Mouse (Mus musculus) adrenal gland, postnatal 4 days (tissue): ENCODE data around the gene Prn. TPM values are rescaled to one million over a fixed set of nuclear protein-coding genes. Genes with fewer than 3 reads are reported as not detected.
A peak's percentile ranks its signal among the peaks of the same experiment; 100 is the strongest.

Source experiments
- DNase-seq, 2 experiments: peaks; one replicate each; pipeline ENCODE4 v3.0.0; 2021 to 2022; ENCODE audit warnings: low spot score in 2 of 2, mixed read lengths in 2 of 2
- long read RNA-seq, 2 experiments: library from polyadenylated mRNA; stranded (forward); transcript quantifications; one replicate each; pipeline ENCODE4 v2.0.0; 2021
- total RNA-seq, 2 experiments: library from RNA; stranded (reverse); gene quantifications; 2 replicates each; pipeline ENCODE4 v1.2.3; 2021

Prn gene
- not detected for total RNA-seq
- long read RNA-seq, experiment 1: 0 reads
- long read RNA-seq, experiment 2, partial matches to known transcripts: 0 of 1 reads
- long read RNA-seq, experiment 2, other reads (novel, unspliced or antisense): 1 of 1 reads

DNA sequence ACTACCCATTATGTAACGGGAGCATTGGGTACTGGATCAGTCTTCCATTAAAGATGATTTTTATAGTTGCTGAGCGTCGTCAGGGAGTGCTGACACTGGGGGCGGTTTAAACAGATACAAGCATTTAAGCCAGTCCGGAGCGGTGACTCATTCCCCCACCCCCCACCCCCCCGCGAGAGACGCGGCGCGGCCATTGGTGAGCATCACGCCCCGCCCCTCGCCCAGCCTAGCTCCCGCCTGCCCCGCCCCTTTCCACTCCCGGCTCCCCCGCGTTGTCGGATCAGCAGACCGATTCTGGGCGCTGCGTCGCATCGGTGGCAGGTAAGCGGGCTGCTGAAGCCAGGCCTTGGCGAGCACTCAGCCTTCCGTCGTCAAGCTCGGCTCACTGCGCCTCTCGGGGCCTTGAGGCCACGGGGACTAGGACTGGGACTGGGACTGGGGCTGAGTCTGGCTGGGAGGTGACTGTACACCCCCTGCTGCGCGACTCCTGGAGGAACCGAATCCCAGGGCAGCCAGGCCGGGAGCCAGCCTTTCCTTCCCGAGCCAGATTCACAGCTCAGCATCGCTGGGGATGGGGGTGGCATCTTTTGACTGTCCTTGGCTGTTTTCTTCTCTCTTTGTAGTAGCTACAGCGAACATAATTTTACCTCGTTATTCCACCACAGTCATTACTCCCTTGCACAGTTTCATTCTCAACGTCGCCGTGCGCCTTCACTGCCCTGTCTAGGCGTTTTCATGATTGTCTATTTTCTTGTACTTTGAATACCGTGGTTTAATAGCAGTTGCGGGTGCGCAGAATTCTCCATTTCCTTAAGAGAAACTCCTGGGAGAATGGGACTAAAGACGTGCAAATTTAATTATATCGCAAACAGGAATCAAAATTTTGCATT is at the start of gene Prn, which contains the start of gene Prnp:
TSS of gene Prn (plus strand) at position 275 of the 890 bp plus-strand sequence.
TSS of gene Prnp (plus strand) at position 246 of the 890 bp plus-strand sequence.
- DNase-seq: peak; percentile 68 to 80

DNA sequence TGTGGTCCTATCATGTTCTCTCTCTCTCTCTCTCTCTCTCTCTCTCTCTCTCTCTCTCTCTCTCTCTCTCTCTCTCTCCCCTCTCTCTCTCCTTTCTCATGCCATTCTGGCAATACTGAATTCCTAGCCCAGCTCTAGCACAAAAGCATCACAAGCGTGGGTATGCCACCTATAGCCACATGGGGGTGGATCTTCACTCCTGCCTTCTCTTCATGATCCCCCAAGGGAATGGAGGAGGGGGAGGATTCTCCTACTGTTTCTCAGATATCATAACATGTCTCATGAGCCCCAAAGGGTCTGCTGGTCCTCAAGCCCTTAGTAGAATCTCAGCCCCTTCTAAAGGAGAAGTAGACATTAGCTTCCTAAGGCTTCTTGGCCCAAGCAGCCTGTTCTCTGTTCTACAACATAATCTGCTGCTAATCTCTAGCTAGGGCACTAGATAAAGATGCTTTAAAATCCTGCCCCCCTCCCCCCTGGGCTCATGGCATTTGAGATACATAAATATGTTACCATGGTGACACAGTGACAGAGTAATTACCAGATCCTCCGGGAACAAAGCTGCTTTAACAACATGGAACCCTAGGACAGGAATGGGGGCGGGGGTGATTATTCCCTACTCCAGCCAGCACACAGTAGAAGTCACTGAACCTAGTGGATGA is 47.0 kb upstream of the Prn start:
- no peak for DNase-seq

DNA sequence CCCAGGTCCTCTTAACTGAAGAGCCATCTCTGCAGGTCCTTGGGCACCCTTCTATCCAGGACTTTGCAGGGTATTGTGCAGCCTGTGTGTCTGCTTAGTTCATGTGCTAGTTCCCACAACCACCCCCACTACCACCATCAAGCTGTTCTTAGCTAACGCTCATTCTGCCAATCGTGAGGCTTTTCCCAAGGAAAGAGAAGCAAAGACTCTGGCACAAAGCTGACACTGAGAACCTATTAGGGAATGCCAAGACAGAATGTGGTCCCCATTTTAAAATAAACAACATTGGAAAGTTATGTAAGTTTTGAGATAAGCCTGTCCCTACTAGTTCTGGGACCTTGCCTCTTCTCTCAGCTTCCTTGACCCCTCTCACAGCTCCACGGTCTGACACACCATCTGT is 46.3 kb upstream of the Prn start:
- DNase-seq: no peak

DNA sequence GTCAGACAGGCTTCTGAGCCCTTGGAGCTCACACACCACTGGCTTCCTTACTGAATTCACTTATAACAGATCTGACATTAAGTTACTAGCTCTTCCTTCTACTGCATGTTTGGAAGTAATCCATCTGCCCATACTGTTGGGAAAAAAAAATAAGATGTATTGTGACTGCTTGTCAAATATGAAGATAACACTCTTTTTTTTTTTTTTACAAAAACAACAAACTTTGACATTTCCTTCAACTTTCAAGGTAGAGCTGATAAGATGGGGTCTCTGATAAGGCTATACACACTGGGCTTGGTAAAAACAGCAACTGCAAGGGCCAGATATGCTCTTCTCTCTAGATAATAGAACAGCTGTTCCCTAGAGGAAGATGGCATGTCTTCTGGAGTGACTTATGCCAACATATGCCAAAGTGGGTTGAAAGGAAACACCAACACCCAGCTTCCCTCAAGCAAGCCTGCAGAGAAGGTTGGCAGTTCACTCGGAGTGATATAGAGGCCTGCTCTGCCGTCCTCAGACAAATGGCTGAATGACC is 45.4 kb upstream of the Prn start:
- DNase-seq: no peak

DNA sequence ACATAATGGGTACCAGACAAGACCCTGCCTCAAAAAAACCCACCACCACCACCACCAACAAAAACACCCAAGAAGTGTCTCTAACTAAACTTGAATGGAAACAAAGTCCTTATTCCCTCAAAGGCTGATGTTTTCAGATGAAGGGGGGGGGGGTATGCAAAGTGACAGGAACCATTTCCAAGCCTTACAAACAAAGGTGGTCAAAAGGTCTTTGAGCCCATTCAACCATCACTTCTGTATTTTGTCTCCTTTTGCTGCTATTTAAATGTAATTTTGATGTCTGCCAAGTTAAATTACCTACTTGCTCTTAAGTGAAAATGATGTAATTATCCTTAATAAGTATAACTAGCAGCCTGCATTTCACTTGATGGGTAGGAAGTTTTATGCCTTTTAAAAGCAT is 43.1 kb upstream of the Prn start:
- no peak for DNase-seq

DNA sequence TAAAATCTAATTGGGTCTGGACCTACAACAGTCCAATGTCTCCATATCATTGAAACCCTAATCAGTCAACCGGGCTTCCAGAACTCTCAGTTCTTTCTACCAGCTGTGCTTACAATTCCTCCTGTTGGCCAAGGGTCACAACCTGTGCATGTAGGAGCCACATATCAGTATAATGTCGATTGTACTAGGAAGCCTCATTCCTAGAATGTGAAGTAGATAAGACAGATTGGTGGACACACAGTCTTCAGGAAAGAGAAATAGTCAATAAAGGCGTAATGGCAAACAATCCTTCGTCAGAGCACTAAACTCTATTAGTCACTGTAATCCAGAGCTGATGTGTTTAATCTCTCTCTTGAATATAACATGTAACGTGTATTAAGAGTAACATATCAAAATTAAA is 40.8 kb upstream of the Prn start:
- no peak for DNase-seq

DNA sequence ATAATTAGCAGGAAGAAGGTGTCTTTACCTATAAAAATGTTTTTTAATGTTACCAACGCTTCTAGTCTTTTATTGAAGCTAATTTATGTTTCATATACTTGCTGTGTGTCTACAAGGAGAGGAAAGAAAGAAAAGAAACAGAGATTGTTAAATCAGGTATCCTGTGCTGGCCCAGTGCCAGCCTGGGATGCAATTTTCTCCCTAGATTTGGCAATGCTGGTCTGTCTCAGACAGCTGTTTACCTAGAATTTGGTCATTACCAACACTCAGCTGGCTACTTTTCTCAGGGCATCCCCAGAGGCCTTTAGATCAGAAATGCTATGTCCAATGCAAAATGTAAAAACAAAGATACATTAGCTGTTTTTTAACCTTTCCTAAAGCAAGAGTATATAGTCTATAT is 36.4 kb upstream of the Prn start:
- no peak for DNase-seq

DNA sequence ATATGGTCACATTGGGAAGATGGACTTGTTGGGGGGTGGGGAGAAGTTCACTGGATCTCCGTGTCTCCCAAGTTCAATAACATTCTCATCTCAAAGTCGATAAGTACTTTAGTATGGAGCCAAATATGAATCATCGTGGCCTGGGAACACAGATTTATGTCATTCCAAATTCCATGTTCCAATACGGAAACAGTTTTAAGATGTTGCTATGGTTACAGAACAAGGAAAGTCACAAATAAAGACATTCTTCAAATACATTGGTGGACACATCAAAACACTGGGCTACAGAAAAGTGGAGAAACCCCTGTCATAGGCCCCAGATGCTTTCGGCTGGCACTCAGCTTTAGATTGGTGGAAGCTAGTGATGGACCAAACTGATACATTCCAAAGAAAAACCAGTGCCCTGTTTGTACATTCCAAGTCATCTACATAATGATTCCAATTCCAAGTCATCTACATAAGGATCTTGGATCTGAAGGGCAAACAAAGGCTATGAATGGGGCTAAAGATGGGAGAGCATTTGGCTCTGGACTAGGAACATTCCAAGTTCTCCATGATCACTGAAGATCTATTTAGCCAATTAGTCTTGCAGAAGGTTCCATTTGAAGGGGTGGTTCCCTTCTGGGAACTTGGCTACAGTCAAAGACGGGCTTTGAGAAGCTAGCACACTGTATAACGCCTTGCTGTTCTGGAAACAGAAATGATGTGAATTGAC is 33.0 kb upstream of the Prn start:
- DNase-seq: no peak

DNA sequence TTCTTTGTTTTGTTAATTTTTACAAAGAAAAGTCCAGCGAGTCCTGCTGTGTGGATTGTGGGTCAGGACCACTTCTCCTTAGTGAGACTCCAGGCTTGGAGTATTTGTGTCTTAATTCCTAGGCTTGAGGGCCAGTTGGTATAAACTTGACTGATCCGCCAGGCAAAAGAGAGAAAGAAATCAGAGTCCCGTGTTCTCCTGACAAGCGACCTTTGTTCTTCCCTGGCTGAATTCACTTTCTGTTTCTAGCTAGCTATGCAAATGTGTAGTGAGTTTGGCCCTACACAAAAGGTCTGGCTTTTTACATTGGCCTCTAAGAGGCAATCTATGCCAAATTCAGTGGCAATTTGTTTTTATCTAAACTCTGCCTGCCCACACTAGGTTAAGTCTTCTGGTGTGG is 28.0 kb upstream of the Prn start:
- DNase-seq: no peak

DNA sequence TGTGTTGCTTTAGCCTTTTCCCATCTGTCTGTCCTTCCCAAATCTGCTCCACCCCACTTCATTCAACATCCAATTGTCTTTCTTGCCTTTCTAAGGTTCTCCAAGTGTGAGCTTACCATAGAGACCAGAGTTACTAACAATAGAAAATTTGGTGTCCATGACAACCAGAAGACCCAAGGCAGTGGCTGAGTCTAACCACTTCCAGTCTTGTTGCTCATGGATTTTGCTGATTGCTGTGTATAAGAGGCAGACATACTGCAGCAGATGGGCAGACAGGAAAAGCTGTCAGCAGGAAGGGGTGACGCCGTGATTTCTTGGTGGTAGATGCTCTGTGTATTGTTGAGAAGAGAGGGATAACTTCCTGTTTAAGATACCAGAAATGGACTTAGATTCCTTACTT is 26.6 kb upstream of the Prn start:
- DNase-seq: no peak

DNA sequence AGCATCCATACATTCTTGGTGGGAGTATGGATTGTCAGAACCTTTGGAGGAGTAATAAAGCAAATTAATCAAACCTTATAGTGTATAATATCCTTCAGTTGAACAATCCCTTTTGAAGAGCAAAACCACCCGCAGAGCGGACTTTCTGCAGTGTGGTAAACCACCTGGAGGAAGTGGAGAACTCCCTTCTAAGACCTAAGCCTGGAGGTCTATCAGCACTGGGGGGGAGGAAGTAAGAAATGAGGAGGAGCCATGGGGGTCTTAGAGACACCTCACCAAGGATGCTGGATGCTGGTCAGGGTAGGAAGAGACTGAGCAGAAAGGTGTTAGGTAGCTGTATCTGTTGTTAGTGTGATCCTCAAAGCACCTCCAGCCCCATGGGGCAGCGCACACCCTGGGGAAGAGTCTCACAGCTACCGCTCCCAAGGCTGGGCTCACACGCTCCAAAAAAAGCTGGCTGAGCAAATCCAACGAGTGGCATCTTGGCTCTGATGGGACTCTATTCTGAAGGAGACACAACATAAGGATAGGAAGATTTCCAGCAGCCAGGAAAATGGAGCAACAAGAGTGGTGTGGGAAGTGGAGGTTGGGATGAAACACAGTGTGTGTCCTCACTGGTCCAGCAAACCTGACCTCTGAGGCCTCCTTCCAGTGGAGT is 23.1 kb upstream of the Prn start:
- DNase-seq: no peak

DNA sequence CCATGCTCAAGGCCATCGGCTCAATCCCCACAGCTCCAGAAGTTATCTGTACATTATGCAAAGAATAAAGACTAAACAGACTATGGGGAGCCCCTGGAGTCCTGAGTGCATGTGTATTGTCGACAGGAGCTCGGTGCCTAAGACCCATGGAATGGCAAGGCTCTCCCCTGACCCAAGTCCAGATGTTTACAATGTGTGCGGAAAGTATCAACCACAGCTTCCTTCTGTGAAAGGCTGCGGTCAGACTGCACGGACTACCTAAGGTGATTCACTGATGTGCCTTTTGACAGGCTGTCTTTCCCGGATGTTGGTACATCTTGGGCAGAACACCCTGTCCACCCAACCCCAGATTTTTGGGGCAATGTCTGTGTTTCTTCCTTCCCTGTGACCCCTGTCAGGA is 21.5 kb upstream of the Prn start:
- no peak for DNase-seq

DNA sequence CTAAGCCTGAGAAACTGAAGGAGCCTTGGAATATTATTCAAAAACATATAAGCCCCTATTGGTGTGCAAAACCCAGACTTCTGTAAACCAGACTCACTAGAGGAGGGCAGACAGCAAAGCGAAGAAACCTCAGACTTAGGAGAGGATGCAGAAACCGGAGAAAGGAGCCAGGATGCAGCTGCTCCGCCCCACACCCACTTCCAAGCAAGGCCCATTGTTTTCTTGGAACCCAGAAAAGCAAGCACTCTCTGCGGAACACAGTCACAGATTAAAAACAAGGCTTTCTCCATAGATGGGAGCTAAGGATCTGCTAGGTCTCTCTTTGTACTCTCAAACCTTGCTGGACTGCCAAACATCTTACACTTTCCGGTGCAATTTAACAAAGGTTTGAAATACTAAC is 17.2 kb upstream of the Prn start:
- DNase-seq: no peak

DNA sequence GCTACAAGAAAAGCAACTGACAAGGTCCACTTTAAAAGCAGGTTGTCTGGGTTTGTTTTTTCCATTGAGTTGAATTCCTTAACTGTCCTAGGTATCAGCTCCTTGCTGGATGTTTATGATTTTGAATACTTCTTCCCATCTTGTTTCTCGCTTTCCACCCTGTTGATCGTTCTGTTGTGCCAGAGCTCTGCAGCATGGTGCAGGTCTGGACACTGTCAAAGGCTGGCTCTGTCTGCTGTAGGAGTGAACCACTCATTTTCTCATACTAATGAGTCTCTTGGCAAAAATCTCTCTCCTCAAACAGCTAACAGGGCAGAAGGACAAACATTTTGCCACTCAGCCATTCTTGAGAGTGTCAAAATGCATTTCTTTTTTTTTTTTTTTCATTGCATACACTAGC is 14.7 kb upstream of the Prn start:
- no peak for DNase-seq

DNA sequence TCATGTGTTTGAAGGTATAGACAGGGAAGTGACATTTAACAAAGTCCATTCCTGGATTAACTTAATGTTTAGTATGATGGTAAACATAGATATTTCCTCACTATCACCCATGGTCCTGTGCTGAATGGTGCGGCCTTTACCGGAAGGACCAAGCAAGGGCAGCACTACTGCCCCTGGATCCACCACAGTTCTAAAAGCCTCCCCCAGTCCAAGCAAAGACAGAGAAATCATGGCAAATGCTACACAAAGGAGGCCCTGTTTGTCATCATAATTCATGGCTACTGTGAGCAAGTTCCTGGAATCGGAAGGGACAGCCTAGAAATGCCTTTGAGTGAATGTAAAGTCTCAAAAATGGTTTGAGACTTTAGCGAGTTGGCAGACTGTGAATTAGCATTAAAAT is 13.7 kb upstream of the Prn start:
- DNase-seq: no peak

DNA sequence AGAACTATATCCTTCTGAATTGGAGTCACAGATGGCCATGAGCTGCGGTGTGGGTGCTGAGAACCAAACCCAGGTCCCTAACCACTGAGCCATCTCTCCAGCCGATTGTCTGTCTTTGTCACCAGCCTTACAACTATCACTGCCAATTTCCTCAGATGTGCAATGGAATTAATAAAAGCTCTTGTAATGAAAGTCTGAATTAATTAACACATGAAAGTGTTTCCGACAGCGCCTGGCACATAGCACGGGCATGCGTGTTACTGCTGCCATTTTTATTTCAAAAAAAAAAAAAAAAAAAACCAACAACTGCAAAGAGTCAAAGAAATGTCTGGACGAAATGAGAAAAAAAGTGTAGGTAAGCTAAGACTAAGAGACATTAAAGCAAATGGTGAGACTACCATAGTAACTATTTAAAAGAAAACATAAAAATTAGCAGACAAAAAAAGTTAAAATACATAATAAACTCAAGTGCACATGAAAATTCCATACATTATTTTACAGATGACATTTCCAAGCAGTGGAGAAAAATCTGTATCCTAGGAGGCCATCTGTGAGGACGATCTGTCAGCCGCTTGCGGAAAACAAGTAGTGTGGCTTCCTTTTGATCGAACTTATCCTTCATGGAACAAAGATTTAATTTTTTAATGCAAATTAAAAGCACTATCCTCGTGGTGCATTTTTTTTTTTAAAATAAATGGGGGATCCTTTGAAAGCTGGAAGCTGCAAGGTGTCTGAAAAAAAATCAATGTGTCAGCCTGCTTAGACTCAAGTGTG is 12.2 kb upstream of the Prn start:
- DNase-seq: no peak

DNA sequence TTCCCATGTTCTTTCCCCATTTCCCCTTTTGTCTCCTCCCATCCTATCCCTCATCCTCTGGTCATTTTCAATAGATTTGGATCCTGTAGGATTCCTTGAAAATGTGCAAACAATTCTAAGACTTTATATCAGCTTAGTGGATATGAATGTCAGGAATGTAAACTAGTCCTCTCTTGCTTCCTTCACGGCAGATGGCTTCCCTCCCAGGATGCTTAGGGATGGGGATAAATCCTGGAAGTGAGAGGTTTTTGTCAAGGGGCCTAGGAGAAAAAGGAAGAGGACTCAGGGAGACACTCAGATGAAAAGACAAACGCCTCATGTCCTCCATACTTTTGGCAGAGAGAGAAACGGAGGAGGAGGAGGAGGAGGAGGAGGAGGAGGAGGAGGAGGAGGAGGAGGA is 7.3 kb upstream of the Prn start:
- DNase-seq: no peak

DNA sequence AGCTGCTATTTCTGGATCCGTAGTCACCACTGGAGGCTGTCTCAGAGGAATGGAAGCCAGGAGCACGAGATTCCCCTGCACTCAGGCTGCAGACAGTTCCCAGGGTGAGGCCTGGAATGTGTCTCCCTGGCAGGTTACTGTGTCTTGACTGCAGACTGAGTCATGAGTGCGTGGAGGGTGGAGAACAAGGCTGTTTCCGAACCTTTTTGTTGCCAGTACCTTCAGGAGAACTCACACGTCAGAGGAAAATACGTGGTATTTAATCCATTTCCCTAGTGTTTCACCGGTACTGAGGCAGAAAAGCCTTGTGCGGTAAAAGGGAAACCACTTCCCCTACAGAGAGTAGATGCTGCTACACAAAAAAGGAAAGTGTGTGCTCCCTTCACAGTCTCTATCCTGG is 6.9 kb upstream of the Prn start:
- DNase-seq: no peak

DNA sequence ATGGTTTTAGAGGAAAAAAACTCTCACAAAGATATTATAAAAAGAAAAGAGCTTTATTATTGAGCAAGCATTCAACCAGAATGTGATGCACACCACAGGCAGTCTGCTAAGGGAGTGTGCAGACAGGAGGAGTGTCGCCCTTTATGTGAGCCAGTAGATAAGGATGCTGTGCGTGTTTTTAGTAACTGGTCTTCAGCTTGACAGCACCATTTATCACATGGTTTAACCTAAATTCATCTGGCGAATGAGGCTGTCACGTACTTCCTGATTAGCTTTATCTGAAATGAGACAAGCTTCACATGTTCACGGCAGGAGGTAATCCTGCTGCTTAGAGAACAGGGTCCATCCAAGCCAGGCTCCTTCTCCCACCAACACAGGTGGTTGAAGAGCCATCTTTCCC is 4.7 kb upstream of the Prn start:
- DNase-seq: no peak

DNA sequence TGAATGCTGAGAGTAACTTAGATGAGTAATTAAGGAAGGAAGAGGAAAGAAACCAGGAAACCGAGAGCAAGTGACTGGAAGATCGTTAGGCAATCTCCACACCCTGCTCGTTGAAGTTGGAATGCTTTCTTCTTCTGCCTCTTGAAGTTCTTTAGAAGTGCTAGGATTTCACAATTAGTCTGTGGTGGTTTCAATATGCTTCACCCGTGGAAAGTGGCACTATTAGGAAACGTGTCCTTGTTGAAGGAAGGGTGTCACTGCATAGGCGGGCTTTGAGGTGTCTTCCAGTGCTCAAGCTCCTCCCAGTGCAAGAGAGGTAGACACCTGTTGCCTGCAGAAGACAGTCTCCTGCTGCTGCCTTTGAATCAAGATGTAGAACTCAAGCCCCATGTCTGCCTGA is 4.0 kb upstream of the Prn start:
- DNase-seq: no peak
